Mouse (Mus musculus): ENCODE measurements around the gene Cfap45.
A peak's percentile ranks its signal among the peaks of the same experiment; 100 is the strongest.

Gene Cfap45

GRCm38 (mm10) chr1:172567758-172568157 lies 47.2 kb downstream of the Cfap45 start:
- no peak for DNase-seq

DNA sequence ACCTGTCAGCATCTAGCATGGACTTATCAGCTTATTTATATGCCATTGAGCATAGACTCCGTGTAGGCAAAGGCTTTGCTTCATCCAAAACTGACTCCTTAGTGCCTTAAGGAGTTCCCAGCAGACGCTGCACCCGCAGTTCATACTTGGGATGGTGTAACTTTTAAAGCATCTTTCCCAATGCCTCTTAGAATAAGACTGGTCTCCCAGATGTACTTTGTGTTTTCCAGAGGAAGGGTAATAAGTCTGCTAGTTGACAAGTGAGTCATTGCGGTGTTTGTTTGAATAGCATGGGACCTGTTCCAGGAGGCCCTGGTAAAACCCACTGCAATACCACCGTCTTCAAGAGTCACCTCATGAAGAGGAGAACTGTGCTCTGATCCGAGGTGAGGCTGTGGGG lies 59.5 kb downstream of the Cfap45 start:
- no peak for DNase-seq

GRCm38 (mm10) chr1:172582436-172582835 lies 61.8 kb downstream of the Cfap45 start:
- no peak for DNase-seq

- DNase-seq: no peak
These were observed 63.7 kb downstream of the Cfap45 start for GRCm38 (mm10) chr1:172584271-172584670.

DNA sequence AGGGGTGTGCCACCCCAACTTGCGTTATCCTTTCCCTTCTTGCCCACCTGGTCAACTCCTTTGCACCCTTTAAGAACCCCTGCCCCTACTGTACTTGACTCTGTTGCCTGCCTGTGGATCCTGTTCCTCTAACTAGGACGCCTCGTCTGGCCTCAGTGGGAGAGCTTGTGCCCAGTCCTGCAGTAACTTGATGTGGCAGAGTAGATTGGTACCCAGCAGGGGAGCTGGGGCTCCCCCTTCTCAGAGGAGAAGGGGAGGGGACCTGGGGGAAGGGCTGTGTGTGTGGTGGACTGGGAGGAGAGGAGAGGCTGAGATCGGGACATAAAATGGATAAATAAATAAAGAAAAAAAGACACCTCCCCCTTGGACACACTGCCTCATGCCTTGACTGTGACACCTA lies 64.4 kb downstream of the Cfap45 start:
- DNase-seq: no peak

- DNase-seq: no peak
These were observed 65.3 kb downstream of the Cfap45 start for GRCm38 (mm10) chr1:172585612-172586567.

DNA sequence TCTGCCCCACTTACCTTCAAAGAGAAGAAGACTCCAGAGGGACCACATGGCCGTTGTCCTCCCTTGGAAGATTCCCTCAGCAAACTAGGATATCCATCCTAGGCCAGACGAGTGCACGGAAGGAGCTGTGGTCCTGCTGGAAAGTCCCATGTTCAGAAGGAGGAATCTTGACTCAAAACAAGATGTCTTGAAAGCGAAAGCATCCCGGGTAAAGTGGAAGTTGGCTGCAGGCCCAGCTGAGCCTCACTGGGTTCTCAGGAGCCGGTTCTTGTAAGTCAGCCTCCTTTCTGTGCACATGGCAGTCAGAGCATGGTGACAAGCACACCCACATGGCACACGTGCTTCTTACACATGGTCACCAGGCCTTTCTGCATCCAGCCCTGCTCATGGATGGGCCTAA lies 69.8 kb downstream of the Cfap45 start, which contains the start of gene Slamf8:
Gene Slamf8, minus strand, starts transcription at position 184 of the 400 bp plus-strand sequence.
- no peak for DNase-seq

- no peak for DNase-seq
These were observed 72.7 kb downstream of the Cfap45 start for GRCm38 (mm10) chr1:172593321-172593720.

GRCm38 (mm10) chr1:172593956-172594355 lies 73.4 kb downstream of the Cfap45 start:
- no peak for DNase-seq

DNA sequence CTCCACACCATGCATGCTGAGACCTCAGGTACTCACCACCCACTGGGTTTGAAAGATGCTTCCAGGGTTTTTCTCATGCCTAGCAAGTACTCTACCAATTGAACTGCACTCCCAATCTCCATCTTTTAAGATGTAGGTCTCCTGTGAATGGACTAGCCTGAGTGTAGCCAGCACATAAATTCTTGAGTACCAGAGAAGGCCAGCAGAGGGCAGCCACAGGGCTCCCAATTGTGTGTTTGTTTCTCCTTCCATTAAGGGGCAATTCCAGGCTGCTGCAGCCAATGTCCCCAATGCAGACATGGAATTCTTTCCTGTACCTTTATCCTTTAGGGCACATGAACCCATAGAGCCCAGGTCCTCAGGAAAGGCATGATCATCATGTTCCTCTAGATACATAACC lies 73.9 kb downstream of the Cfap45 start:
- peak; percentile 54 for DNase-seq

Measured in B cell, adult 2 months (primary cell).